Mouse (Mus musculus): ENCODE data around the gene Pon3. TPM values are rescaled to one million over a fixed set of nuclear protein-coding genes. Genes with fewer than 3 reads are reported as not detected.

Gene Pon3
- polyA plus RNA-seq, 2 experiments from 2014 or later = 21.5 to 23.3 TPM

GRCm38 (mm10) chr6:5179189-5179588, 76.9 kb downstream of the Pon3 start:
- no peak for ATAC-seq

- no peak for ATAC-seq
Observed at GRCm38 (mm10) chr6:5177967-5178891, 77.9 kb downstream of the Pon3 start.

GRCm38 (mm10) chr6:5174179-5174812, 81.8 kb downstream of the Pon3 start:
- ATAC-seq = no peak

GRCm38 (mm10) chr6:5172571-5172970, 83.5 kb downstream of the Pon3 start:
- no peak for ATAC-seq

GRCm38 (mm10) chr6:5171418-5171817, 84.7 kb downstream of the Pon3 start:
- no peak for ATAC-seq

Other genes starting within 250 kb of the Pon3 start
- gene Pon1, start 62.3 kb downstream of the Pon3 start, polyA plus RNA-seq (2017; shearing (Covaris generic)) = not detected
- 10 to 100 TPM; 48.6 to 50.8 TPM for gene Pon2, start 42.2 kb upstream of the Pon3 start, polyA plus RNA-seq (2017; shearing (Covaris generic))
- under 1 TPM in 1 of 2 experiments, not detected in 1; 0.40 TPM for gene Asb4, start 127.1 kb upstream of the Pon3 start, polyA plus RNA-seq (2017; shearing (Covaris generic))
- gene Pdk4, start 240.0 kb upstream of the Pon3 start, polyA plus RNA-seq (2017; shearing (Covaris generic)) = not detected

Data from CD4-positive, CD25-positive, alpha-beta regulatory T cell, adult 4 months (primary cell).